Mouse (Mus musculus): ENCODE measurements around the gene Slc16a7.

DNA sequence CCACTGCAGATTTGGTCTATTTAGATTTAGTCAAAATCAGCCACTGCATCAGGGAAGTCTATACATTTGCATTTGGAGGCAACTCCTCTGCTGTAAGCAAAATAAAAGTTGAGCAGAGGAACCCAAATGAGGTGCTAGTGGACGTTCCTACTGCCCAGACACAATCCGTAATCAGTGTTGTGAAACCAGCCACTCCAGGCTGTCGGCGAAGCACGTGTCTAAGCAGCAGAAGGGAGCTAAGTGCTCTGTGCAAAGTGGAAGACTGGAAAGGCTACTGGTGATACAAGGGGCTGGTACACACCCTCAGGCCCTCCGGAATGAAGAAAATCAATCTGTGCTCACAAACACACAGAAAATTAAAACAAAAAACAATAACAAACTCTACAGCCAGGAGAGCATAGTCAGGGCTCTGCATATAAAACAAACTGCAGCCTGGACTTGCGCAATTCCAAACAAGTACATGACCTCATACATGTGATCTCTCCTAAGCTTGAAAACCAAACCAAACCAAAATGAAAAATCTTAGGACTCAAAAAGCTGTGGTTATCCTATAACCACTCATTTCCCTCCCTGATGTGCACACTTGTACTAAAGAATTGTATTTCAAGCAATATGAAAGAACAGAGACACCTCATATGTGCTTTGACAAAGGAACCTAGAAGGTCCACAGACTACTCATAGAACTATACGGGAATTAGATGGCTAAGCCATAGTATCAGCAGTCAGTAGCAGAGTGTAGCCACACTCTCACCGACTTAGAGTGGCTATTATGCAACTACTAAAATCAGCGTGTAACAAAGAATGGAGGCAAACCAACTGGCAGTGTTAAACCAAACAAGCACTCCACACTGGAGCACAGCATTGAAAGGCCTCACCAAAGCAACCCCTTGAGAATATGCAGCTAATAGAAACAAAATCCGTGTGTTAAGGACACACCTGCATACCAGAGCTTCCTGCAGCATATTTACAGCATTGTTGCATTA, 67.5 kb downstream of the Slc16a7 start:
- no peak for TF ChIP-seq CTCF (IDR thresholded peaks at IDR 0.05; ENCODE audit: extremely low read depth, insufficient read length, insufficient replicate concordance, low read depth, low read length)
- no peak for TF ChIP-seq POLR2A (IDR thresholded peaks at IDR 0.05; ENCODE audit: low read depth, low read length)
